Mouse (Mus musculus) liver, postnatal 0 days (tissue): Measurements from ENCODE around the gene Mrpl17.

ENCODE experiments used
- CTCF ChIP-seq: sonication (generic); IDR thresholded peaks from 2 replicates; pipeline ENCODE4 v1.5.1; 2016; ENCODE audit warnings: antibody characterized with exemption, low read depth
- EP300 ChIP-seq: IDR thresholded peaks from 2 replicates; pipeline ENCODE4 v1.6.1; 2016; ENCODE audit warnings: antibody characterized with exemption, low read depth, mild to moderate bottlenecking

- TF ChIP-seq CTCF, result no peak
- no peak for TF ChIP-seq EP300
Measured at GRCm38 (mm10) chr7:105813326-105813725, 2.4 kb upstream of the Mrpl17 start.
